Mouse (Mus musculus) heart, adult 2 months (tissue): ENCODE measurements around the gene Zfp664.

Experiments used
- CTCF ChIP-seq: fragments of 200-600 bp; IDR thresholded peaks from 2 replicates; pipeline ENCODE4 v1.8.1; 2022; ENCODE audit warnings: antibody characterized with exemption, mild to moderate bottlenecking, moderate library complexity
- POLR2A ChIP-seq: fragments of 200-500 bp; IDR thresholded peaks from 2 replicates; pipeline ENCODE4 v1.6.1; 2011; ENCODE audit warnings: mild to moderate bottlenecking, low read depth, low read length, control low read depth; ENCODE audit not compliant: insufficient read depth

- TF ChIP-seq CTCF: no peak
- TF ChIP-seq POLR2A: no peak
Observed at GRCm38 (mm10) chr5:124836075-124836474, 26.4 kb upstream of the Zfp664 start.
